Mouse (Mus musculus) ES-E14 (cell line): Measurements from ENCODE around the gene Mark1.

Experiments
- ZC3H11A ChIP-seq: IDR thresholded peaks from 2 replicates; pipeline ENCODE4 v1.6.1; 2012; ENCODE audit warnings: low read depth, mild to moderate bottlenecking, inconsistent platforms, low read length, borderline replicate concordance
- ZNF384 ChIP-seq: IDR thresholded peaks from 2 replicates; pipeline ENCODE4 v1.6.1; 2012; ENCODE audit warnings: low read depth, low read length, inconsistent platforms

- TF ChIP-seq ZC3H11A (no peak), ZNF384 (no peak)
These were observed 1.2 kb downstream of the Mark1 start for GRCm38 (mm10) chr1:184998161-184998560.
